Comparison of ENCODE assay signal across 8 mouse cellular contexts in genomic region chr13:32964989-32965811, GRCm38 (mm10). TPM values are rescaled to one million over a fixed set of nuclear protein-coding genes. Genes with fewer than 3 reads are reported as not detected.
DNase-seq lines count a peak whose midpoint lies in the region; ATAC-seq and TF ChIP-seq lines count a peak whose summit lies in the region.

TSS of gene Serpinb6b (plus strand) at chr13:32965209.

- no peaks in the 10 kb centered on the region for H3K9me3 ChIP-seq in forebrain, embryonic 15.5 days
- H3K9me3 ChIP-seq in hindbrain, embryonic 13.5 days = no peaks in the 10 kb centered on the region
- no peaks in the 10 kb centered on the region for H3K9me3 ChIP-seq in midbrain, embryonic 15.5 days

- TF ChIP-seq CTCF in testis, adult 2 months (IDR thresholded peaks at IDR 0.05; ENCODE audit: control insufficient read depth, insufficient read depth, insufficient replicate concordance, low read depth, low read length) = no peak

- no peak within 1 kb of the TSS for H3K27ac ChIP-seq in forebrain, embryonic 15.5 days (replicated peaks)
- no peak within 1 kb of the TSS for H3K27ac ChIP-seq in hindbrain, embryonic 13.5 days
- no peak within 1 kb of the TSS for H3K27ac ChIP-seq in midbrain, embryonic 15.5 days
- peak within 1 kb of the TSS; percentile 31; the same call in 1 of the 2 replicates for H3K27ac ChIP-seq in testis, adult 2 months (ENCODE audit: control insufficient read depth, insufficient read depth, low read depth, low read length)

- WGBS in forebrain, embryonic 15.5 days = 45% methylated on average over 16 of the region's 16 CpGs
- WGBS in hindbrain, embryonic 13.5 days = 51% methylated on average over 16 of the region's 16 CpGs
- 43% methylated on average over 16 of the region's 16 CpGs for WGBS in midbrain, embryonic 15.5 days

- H3K4me2 ChIP-seq in forebrain, embryonic 15.5 days (replicated peaks) = peak within 1 kb of the TSS; percentile 7; the same call in 1 of the 2 replicates
- H3K4me2 ChIP-seq in hindbrain, embryonic 13.5 days = peak within 1 kb of the TSS; percentile 35
- peak within 1 kb of the TSS; percentile 34 for H3K4me2 ChIP-seq in midbrain, embryonic 15.5 days

- ATAC-seq in forebrain, embryonic 15.5 days (replicated peaks) = no peak
- ATAC-seq in hindbrain, embryonic 13.5 days (ENCODE audit: low FRiP score) = peak; percentile 43; the same call in 1 of the 2 replicates
- peak; percentile 62; the same call in 1 of the 2 replicates for ATAC-seq in midbrain, embryonic 15.5 days (replicated peaks)

- H3K9ac ChIP-seq in forebrain, embryonic 15.5 days (replicated peaks) = no peak within 1 kb of the TSS
- no peak within 1 kb of the TSS for H3K9ac ChIP-seq in hindbrain, embryonic 13.5 days
- no peak within 1 kb of the TSS for H3K9ac ChIP-seq in midbrain, embryonic 15.5 days

- DNase-seq in ES-CJ7 (ENCODE audit: low read depth, low spot score) (peak; percentile 17), liver (peak; percentile 59)
- DNase-seq in adrenal gland, postnatal 10 days = peak; percentile 59
- DNase-seq in right cerebral cortex, adult 18-20 months = no peak

- H3K4me1 ChIP-seq in forebrain, embryonic 15.5 days = no peaks in the 10 kb centered on the region
- no peaks in the 10 kb centered on the region for H3K4me1 ChIP-seq in hindbrain, embryonic 13.5 days (replicated peaks)
- no peaks in the 10 kb centered on the region for H3K4me1 ChIP-seq in midbrain, embryonic 15.5 days
- H3K4me1 ChIP-seq in testis, adult 2 months (ENCODE audit: control insufficient read depth, insufficient read depth, low read length) = peaks cover 4% of the 10 kb centered on the region

- H3K36me3 ChIP-seq in forebrain, embryonic 15.5 days = no peaks in the 10 kb centered on the region
- H3K36me3 ChIP-seq in hindbrain, embryonic 13.5 days = no peaks in the 10 kb centered on the region
- H3K36me3 ChIP-seq in midbrain, embryonic 15.5 days (replicated peaks) = no peaks in the 10 kb centered on the region
- no peaks in the 10 kb centered on the region for H3K36me3 ChIP-seq in testis, adult 2 months (ENCODE audit: control insufficient read depth, insufficient read depth, low read length)

- no peaks in the 10 kb centered on the region for H3K27me3 ChIP-seq in forebrain, embryonic 15.5 days
- no peaks in the 10 kb centered on the region for H3K27me3 ChIP-seq in hindbrain, embryonic 13.5 days
- H3K27me3 ChIP-seq in midbrain, embryonic 15.5 days (replicated peaks) = no peaks in the 10 kb centered on the region
- no peaks in the 10 kb centered on the region for H3K27me3 ChIP-seq in testis, adult 2 months (ENCODE audit: control insufficient read depth, insufficient read depth, low read length)

- no peak for TF ChIP-seq POLR2A in testis, adult 2 months (IDR thresholded peaks at IDR 0.05; ENCODE audit: control insufficient read depth, low read depth, low read length)

- peak within 1 kb of the TSS; percentile 16; the same call in 1 of the 2 replicates for H3K4me3 ChIP-seq in forebrain, embryonic 15.5 days
- H3K4me3 ChIP-seq in hindbrain, embryonic 13.5 days = peak within 1 kb of the TSS; percentile 20
- H3K4me3 ChIP-seq in midbrain, embryonic 15.5 days = peak within 1 kb of the TSS; percentile 12; the same call in 1 of the 2 replicates
- peak within 1 kb of the TSS; percentile 56 for H3K4me3 ChIP-seq in testis, adult 2 months (ENCODE audit: control insufficient read depth, low read depth, low read length)

RNA-seq across cellular contexts. Expression of gene Serpinb6b, which starts in this region (rescaled TPM):
- total RNA-seq in adrenal gland, postnatal 10 days (2021) = 10 to 100 TPM; 20.1 to 32.0 TPM
- polyA plus RNA-seq in forebrain, embryonic 15.5 days (2015; fragmentation: Nextera tagmentation; extraction: Ambion mirVana) = 1.1 and 1.6 TPM in 2 replicates
- 1.4 and 2.0 TPM in 2 replicates for polyA plus RNA-seq in hindbrain, embryonic 13.5 days (2015; fragmentation: Nextera tagmentation; extraction: Ambion mirVana)
- 1.6 and 1.7 TPM in 2 replicates for polyA plus RNA-seq in midbrain, embryonic 15.5 days (2015; fragmentation: Nextera tagmentation; extraction: Ambion mirVana)
- polyA plus RNA-seq in testis, adult 2 months (2012; rRNA removed) = 0.83 and 0.87 TPM in 2 replicates
